Mouse (Mus musculus): ENCODE data around the gene Sulf2. TPM values are rescaled to one million over a fixed set of nuclear protein-coding genes. Genes with fewer than 3 reads are reported as not detected.
A peak's percentile ranks its signal among the peaks of the same experiment; 100 is the strongest.
"Not testable (repeated sequence)": the region's sequence is repeated elsewhere in the genome, so short reads cannot be mapped to it uniquely, and the experiment has no call there.

The Sulf2 gene
- polyA plus RNA-seq, 1 experiment from 2014 or later, result 1.9 TPM

DNA sequence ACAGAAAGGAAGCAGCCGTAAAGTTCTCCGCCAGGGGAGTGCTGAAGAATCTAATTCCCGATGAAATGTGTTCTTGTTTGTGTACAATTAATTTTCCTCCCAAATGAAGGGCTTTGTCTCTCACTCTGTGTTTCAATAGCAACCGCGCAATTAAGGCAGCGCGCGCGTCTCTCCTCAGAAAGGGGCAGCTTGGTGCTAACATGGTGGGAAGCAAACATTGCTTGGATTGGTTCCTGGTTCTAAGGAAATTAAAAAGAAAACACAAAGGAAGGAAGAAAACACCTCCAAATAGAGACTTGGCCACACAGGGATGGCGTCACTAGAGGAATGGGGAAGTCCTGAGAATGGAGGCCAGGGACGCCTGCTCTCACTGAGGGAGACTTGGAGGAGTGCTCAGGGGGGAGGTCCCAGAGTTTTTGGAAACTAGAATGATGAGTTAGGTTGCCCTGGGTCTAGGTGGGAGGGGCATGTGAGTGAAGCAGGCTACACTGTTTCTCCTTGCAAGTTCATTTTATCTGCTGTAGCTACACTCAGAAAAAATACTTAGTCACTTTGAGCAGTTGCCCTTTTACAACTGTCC, 32.5 kb upstream of the Sulf2 start:
- H3K9ac ChIP-seq; H3K27ac ChIP-seq (replicated peaks); H3K4me3 ChIP-seq (replicated peaks); H3K36me3 ChIP-seq (replicated peaks); H3K4me1 ChIP-seq (replicated peaks); H3K9me3 ChIP-seq (replicated peaks); H3K27me3 ChIP-seq; ATAC-seq (ENCODE audit: insufficient read depth); H3K4me2 ChIP-seq: not testable (repeated sequence)
- WGBS (ENCODE audit: insufficient replicate concordance), result 73% methylated on average over 8 of the region's 11 CpGs

DNA sequence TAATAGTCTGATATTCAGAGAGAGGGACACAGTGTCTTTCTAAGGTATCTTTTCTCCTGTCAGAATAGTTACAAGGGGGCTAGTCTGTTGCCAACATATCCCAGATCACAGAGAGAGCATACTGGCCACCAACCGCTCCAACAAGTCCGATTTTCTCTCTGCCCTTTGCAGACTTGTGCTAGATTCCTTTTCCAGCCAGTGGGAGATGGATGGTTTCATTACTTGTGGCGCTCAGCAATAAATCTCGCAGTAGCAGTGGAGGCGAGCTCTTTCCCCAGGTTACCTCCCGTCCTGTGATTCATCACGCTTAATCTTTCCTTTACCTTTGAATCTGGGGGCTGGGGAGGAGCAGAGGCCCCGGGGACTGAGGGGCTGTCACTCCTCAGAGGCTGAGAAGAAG, 31.9 kb upstream of the Sulf2 start:
- H3K4me3 ChIP-seq (replicated peaks); H3K27ac ChIP-seq (replicated peaks); H3K36me3 ChIP-seq (replicated peaks); H3K9me3 ChIP-seq (replicated peaks); H3K27me3 ChIP-seq; ATAC-seq (ENCODE audit: insufficient read depth); H3K4me2 ChIP-seq; H3K9ac ChIP-seq; H3K4me1 ChIP-seq (replicated peaks): not testable (repeated sequence)
- 41% methylated on average over 8 of the region's 8 CpGs for WGBS (ENCODE audit: insufficient replicate concordance)

DNA sequence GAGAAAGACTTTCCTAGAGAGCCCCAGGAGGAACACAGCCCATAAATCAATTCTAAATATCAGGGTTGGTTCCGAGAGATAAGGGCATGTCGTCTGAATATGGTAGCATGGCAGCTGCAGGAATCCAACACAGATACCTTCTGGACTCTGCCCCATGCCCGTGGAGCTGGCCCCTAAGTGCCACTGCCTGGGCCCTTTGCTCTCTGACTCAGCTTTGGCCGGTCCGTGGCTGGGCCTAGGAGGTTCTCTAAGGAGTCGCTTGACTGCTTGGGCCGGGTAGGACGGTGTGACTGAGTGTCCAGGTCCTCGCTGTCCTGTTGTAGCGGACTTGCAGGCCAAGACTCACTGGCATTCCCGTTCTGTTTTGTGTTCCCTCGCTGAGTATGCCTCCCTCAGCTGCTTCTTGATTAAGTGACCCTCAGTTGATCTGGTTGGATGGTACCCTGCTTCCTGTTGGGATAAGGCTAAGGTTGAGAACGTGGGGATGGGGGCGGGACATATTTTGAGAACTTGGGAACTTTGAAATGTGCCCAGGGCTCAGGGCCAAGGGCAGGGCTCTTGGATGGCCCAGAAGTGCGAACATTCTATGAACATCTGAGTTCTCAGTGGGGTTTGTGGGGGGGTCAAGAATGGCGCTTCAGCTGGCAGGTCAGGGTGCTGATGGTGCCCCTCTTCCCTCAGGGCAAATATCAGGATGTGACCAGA, 30.9 kb upstream of the Sulf2 start:
- Histone ChIP-seq H3K4me2 (no peak overlapping the region), H3K27ac (replicated peaks) (no peak overlapping the region), H3K9ac (no peak overlapping the region), H3K4me1 (replicated peaks) (no peaks in the 10 kb centered on the region), H3K36me3 (replicated peaks) (no peaks in the 10 kb centered on the region), H3K4me3 (replicated peaks) (no peak overlapping the region), H3K9me3 (replicated peaks) (no peaks in the 10 kb centered on the region), H3K27me3 (no peaks in the 10 kb centered on the region)
- no peak for ATAC-seq (ENCODE audit: insufficient read depth)
- WGBS (ENCODE audit: insufficient replicate concordance), result 54% methylated on average over 16 of the region's 16 CpGs

DNA sequence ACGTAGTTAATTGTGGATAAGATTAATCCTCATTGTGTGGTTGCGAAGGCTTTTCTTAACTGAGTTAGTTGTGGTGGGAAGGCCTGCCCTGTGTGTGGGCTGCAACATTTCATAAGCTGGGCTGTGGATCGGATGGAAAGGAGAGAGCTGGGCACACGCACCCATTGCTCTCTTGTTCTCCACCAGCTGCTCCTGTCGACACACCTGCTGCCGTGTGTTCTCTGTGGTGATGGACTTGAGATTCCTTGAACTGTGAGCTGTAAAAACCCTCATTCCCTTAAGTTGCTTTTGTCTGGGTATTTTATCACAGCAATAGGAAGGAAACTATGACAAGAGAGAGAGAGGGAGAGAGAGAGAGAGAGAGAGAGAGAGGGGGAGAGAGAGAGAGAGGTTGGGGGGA, 30.3 kb upstream of the Sulf2 start:
- Histone ChIP-seq H3K9ac (no peak overlapping the region), H3K9me3 (replicated peaks) (no peaks in the 10 kb centered on the region), H3K27ac (replicated peaks) (no peak overlapping the region), H3K4me2 (no peak overlapping the region), H3K4me3 (replicated peaks) (no peak overlapping the region), H3K4me1 (replicated peaks) (no peaks in the 10 kb centered on the region), H3K27me3 (no peaks in the 10 kb centered on the region), H3K36me3 (replicated peaks) (no peaks in the 10 kb centered on the region)
- no peak for ATAC-seq (ENCODE audit: insufficient read depth)
- WGBS (ENCODE audit: insufficient replicate concordance), result 68% methylated on average over 6 of the region's 6 CpGs

DNA sequence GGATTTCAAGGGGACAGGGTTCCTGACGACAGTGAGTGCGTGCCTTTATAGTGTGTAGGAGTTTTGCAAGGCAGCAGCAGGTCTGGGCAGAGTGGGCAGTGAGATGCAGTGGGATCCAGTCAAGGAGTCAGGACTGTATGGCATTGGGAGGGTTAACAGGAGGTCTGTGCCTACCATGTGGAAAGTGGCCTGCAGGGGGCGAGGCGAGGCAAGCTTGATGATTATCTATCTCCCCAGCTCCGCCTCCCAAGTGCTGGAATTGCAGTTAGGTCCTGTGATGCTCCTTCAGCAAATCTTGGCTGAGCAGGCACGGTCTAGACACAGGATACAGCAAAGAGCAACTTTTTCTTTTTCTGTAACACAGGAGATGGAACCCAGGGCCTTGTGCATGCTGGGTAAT, 29.0 kb upstream of the Sulf2 start:
- Histone ChIP-seq H3K9me3 (replicated peaks) (no peaks in the 10 kb centered on the region), H3K27ac (replicated peaks) (no peak overlapping the region), H3K36me3 (replicated peaks) (no peaks in the 10 kb centered on the region), H3K4me2 (no peak overlapping the region), H3K27me3 (no peaks in the 10 kb centered on the region), H3K4me1 (replicated peaks) (no peaks in the 10 kb centered on the region), H3K9ac (no peak overlapping the region), H3K4me3 (replicated peaks) (no peak overlapping the region)
- ATAC-seq (ENCODE audit: insufficient read depth), result no peak
- WGBS (ENCODE audit: insufficient replicate concordance), result 39% methylated on average over 6 of the region's 6 CpGs

DNA sequence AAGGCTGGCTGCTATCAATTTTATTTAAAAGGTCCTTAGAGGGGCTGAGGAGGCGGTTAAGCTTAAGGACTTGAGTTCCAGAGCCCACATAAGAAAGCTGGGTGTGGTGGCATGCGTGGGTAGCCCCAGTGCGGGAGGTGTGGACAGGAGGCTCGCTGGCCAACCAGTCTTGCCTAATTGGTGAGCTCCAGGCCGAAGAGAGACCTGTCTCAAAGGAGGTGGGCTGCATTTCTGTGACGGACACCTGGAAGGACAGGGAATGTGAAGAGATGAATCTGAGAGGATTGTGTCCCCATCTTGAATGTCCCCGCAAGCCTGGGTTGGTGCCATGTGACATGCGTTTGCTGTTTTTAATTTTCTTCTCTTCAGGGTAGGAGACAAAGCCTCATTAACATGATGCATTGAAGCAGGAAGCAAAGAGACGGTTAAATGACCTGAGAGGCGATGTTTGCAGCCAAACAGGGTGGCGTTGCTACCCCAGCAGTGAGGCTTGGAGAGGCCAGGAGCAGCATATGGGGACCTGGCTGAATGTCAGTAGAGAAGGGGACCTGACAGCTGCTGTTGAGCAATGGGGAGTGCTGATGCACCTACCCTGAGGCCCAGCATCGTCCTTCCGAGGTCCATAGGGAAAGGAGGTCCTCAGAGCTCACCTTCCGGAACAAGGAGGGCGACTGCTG, 26.7 kb upstream of the Sulf2 start:
- Histone ChIP-seq H3K4me1 (replicated peaks) (no peaks in the 10 kb centered on the region), H3K27ac (replicated peaks) (no peak overlapping the region), H3K4me2 (no peak overlapping the region), H3K27me3 (no peaks in the 10 kb centered on the region), H3K4me3 (replicated peaks) (no peak overlapping the region), H3K36me3 (replicated peaks) (no peaks in the 10 kb centered on the region), H3K9ac (no peak overlapping the region), H3K9me3 (replicated peaks) (no peaks in the 10 kb centered on the region)
- ATAC-seq (ENCODE audit: insufficient read depth), result no peak
- WGBS (ENCODE audit: insufficient replicate concordance), result 69% methylated on average over 15 of the region's 15 CpGs

DNA sequence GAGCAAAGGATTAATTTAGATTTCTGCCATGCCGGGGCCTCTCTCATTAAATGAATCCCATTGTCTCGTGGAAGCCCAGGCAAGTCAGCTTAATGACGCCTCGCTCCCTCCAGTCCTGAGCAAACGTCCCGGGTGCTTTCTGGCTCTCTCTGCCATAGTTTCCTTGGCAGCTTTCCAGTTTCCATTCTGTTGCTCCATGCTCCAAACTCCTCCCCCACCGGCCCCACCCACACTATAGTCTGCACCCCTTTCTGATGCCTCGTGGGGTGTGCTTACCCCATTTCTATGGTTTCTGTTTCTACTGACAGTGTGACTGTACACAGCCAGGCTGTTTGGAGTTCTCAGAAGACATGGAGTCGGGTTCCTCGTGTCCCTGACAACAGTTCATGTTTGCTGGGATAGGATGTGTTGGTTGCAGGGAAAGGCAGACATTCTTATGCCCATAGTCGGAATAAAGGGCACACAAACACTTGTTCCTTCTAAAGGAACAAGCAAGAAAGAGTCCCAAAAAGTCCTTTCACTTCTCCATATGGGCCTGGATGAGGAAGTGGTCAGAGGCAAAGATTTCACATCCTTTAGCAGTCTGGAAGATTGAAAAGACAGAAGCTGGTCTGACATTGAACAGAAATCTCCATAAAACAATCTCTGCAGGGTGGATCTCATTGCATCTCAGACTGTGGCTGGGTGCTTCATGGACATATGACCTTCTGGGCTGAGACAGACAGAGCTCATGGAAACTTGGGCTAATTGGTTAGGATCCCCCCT, 25.5 kb upstream of the Sulf2 start:
- ATAC-seq (ENCODE audit: insufficient read depth), result no peak
- no peak overlapping the region for H3K4me3 ChIP-seq (replicated peaks)
- no peaks in the 10 kb centered on the region for H3K27me3 ChIP-seq
- H3K9me3 ChIP-seq (replicated peaks), result no peaks in the 10 kb centered on the region
- H3K36me3 ChIP-seq (replicated peaks), result no peaks in the 10 kb centered on the region
- 0 out of 2 replicates have a peak overlapping the region, but pooled peaks have one; percentile 14 for H3K27ac ChIP-seq (replicated peaks)
- 33% methylated on average over 11 of the region's 11 CpGs for WGBS (ENCODE audit: insufficient replicate concordance)
- H3K9ac ChIP-seq, result no peak overlapping the region
- H3K4me1 ChIP-seq (replicated peaks), result no peaks in the 10 kb centered on the region
- H3K4me2 ChIP-seq, result no peak overlapping the region

DNA sequence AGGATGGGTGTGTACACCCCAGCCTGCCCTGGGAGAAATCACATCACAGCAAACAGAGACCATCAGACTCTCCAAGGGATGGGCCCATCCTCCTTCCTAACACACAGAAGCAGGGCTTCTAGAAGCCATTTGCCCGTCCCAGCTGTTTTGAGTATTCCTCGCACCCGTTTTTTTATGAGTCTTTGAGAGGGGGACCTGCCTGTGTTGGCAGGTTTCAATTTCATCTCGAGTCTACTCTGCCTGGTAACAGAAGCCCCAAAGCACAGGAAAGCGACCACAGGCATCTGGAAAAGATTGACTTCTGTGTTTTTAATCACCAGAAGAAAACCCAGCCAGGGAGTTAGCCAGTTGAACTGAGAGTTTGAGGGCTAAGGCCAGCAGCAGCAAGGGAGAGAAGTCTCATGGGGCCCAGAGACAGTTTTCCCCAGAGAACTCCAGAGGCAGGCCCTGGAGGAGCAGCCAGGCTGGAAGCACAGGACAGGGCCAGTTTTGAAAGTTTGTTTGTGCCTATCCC, 24.7 kb upstream of the Sulf2 start:
- H3K27me3 ChIP-seq, result no peaks in the 10 kb centered on the region
- ATAC-seq (ENCODE audit: insufficient read depth), result no peak
- no peak overlapping the region for H3K9ac ChIP-seq
- 41% methylated on average over 5 of the region's 5 CpGs for WGBS (ENCODE audit: insufficient replicate concordance)
- H3K4me3 ChIP-seq (replicated peaks), result no peak overlapping the region
- no peaks in the 10 kb centered on the region for H3K4me1 ChIP-seq (replicated peaks)
- no peak overlapping the region for H3K4me2 ChIP-seq
- H3K27ac ChIP-seq (replicated peaks), result 0 out of 2 replicates have a peak overlapping the region, but pooled peaks have one; percentile 14
- no peaks in the 10 kb centered on the region for H3K36me3 ChIP-seq (replicated peaks)
- H3K9me3 ChIP-seq (replicated peaks), result no peaks in the 10 kb centered on the region

DNA sequence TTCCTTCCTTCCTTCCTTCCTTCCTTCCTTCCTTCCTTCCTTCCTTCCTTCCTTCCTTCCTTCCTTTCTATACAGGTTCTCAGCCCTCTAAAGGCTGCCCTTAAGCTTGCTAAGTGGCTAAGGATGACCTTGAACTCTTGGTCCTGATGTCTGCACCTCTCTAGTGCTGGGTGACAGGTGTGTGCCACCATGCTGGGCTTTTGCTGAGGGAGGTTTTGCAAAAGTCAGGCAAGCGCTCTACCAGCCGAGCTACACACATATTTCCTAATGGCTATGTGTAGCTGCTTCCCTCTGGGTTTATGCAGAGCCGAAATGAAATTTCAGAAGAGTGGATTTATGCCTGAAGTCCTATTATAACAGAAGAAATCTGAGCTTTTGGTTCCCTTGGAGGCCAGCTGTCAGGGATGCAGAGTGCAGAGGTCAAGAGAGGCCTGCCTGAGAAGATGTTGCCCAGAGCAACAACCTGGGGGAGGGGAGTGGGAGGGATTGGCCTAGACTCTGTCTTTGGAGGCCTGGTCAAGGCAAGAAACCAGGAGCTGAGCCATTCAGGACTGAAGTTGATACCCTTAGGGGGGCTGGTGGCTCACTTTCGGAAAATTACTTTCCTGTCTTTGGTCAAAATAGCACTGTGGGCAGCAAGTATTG, 24.1 kb upstream of the Sulf2 start:
- Histone ChIP-seq H3K4me3 (replicated peaks) (no peak overlapping the region), H3K27ac (replicated peaks) (no peak overlapping the region), H3K4me2 (no peak overlapping the region), H3K36me3 (replicated peaks) (no peaks in the 10 kb centered on the region), H3K27me3 (no peaks in the 10 kb centered on the region), H3K9me3 (replicated peaks) (no peaks in the 10 kb centered on the region), H3K9ac (no peak overlapping the region), H3K4me1 (replicated peaks) (no peaks in the 10 kb centered on the region)
- WGBS (ENCODE audit: insufficient replicate concordance), result 55% methylated on average over 4 of the region's 4 CpGs
- no peak for ATAC-seq (ENCODE audit: insufficient read depth)

DNA sequence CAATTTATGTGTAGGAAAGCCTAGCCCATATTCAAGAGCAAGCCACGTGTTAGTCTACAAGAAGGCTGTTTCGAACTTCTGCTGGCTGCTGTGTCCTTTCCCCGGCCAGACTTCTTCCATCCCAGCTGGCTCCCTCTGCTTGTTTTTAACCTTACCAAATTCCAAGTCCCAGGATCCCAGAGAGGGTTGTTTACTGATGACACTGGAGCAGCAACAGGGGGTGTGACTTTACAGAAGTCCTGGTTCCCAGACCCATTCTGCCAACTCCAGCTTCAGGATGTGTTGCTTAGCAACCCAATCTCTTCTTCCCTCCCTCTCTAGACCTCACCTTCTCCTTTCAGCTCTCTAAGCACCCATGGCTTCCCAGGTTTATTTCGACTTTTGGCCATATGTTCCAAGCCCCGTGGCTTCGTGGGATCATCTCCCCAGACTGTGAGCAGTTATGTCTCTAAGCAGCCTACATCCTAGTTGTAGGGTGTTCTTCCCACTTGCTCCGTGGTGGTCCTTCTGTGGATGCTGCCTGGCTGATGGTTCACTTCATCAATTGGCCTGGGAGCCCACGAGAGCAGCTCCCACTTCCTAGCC, 20.2 kb upstream of the Sulf2 start:
- Histone ChIP-seq H3K36me3 (replicated peaks) (no peaks in the 10 kb centered on the region), H3K9ac (no peak overlapping the region), H3K27ac (replicated peaks) (no peak overlapping the region), H3K4me1 (replicated peaks) (no peaks in the 10 kb centered on the region), H3K27me3 (peaks cover 6% of the 10 kb centered on the region; the same call in 1 of the 2 replicates), H3K4me2 (no peak overlapping the region), H3K4me3 (replicated peaks) (no peak overlapping the region), H3K9me3 (replicated peaks) (no peaks in the 10 kb centered on the region)
- no peak for ATAC-seq (ENCODE audit: insufficient read depth)
- WGBS (ENCODE audit: insufficient replicate concordance), result 38% methylated on average over 8 of the region's 8 CpGs

All from liver, embryonic 15.5 days (tissue).